Mouse (Mus musculus): ENCODE results near the gene March2.
"Not testable (repeated sequence)": the region's sequence is repeated elsewhere in the genome, so short reads cannot be mapped to it uniquely, and the experiment has no call there.

The March2 gene

DNA sequence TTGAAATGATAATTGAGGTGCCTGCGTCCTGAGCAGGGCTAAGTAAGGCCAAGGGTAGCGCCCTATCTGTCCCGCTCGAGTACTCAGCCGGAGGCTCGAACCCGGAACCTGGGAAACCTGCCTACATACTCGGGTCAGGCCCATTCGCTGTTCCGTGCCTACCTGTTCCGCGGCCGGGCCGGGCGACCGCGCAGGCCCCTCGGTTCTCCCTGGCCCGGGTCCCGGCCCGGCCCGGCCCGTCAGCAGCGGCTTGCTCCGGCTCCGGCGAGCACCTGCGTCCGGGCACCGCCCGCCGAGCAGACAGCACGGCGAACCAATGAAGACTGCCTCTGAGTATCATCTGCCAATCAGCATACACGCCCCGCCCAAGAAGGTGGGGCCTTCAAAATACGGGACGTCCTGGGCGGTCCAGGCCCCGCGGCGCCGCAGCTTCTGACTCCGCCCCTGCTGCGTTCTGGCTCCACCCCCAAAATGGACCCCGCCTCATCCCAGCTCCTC is at the start of gene March2:
March2 (minus strand) TSS at position 287 of the 498 bp plus-strand sequence.
- DNase-seq (ENCODE audit: low spot score in 2 of 2) = peak; percentile 98 to 99

DNA sequence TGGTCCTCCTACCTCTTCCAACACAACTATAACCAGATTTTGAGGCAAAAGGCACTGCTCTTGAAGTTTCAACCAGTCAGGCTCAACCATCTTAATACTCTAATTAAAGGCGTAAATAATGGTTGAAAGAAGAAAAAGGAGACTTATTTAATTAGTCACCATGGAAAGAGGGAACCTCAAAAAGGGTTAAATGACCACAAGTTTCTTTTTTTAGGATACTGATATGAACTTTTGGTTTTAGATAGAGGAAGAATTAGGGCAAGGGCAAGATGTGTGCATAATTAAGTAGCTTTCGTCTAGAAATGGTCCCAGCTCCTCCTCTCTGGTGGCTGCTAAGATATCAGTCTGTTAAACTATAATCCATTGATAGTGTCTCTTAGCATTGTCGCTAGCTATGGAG is 47.9 kb upstream of the March2 start:
- no peak for DNase-seq (ENCODE audit: low spot score in 2 of 2)

DNA sequence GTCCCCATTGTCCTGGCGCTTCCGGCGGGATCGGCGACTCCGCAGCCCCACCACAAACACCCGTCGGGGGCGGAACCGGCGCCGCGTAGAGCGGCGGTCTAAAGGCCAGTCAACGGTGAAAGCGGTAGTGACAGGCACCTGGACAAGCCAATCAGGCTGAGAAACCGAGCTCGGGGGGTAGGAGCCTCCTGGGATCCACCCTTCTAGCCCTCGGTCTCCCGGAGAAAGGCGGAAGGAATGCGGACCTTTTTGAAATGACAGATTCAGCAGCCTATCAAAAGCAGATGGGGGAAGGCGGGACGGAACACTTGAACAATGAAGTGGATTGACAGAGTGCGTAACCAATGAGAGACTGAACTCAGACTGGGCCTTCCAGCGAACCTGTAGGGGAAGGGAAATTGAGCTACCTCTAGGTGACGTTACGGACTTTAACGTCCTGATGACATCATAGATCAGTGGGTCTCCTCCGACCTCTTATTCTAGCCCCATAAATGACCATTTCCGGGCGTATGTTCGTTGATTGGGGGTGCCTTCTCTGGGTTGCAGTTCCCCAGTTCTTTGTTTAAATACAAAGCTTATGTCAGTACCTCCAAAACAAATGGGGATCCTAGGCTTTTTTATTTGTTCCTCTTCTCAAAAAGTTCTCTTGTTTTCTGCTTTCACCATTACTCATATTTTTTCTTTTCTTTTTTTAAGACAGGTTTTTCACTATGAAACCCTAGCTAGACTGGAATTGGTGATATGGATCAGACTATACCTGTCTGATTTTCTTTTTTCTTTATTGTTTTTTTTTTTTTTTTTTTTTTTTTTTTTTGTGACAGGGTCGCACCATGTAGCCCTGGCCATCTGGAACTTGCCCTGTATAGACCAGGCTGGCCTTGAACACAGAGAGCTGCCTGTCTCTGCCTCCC is 42.0 kb upstream of the March2 start, which contains the start of gene Rab11b:
Rab11b (minus strand) TSS at position 276 of the 911 bp plus-strand sequence.
- DNase-seq (ENCODE audit: low spot score in 2 of 2) = peak; percentile 100

DNA sequence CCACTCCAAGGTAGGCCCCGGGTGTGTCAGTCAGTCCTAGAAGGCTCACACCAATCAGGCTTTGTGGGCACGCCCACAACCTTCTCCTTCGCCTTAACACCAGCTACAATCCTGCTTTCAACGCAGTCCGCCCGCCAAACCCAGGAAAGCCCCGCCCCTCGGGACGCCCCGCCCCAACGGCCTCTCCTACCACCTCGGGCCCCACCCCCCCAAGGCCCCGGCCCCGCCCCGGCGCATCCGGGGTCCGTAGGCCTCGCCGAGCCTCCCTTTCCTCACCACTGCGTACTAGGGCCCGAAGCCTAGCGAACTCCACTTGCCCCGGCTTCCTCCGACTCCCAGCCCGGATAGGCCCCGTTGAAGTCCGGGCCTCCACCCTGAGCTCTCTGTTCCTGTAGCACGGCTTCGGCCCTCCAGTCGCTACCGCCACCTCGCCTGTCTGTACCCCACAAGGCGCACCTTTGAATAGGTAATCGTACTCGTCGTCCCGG is 41.3 kb upstream of the March2 start:
- DNase-seq (ENCODE audit: low spot score in 2 of 2) = peak; percentile 92 to 97

DNA sequence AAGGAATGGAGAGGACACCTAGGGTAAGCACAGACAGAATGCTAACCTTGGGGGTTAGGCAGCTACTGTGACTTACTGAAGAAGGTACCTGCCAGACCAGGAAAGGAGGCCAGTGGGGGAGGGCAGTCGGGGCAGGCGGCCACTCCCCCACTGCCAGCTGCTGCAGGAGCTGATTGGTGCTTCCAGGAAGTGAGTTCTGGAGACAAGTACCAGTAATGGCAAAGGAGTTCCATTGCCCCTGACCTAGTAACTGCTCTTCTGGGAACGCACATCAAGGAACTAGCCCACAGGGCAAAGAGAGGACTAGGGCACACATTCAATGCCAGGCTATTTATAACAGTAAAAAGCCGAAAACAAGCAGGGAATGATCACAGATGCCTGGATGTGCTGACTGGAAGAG is 38.8 kb upstream of the March2 start:
- DNase-seq (ENCODE audit: low spot score in 2 of 2) = no peak

DNA sequence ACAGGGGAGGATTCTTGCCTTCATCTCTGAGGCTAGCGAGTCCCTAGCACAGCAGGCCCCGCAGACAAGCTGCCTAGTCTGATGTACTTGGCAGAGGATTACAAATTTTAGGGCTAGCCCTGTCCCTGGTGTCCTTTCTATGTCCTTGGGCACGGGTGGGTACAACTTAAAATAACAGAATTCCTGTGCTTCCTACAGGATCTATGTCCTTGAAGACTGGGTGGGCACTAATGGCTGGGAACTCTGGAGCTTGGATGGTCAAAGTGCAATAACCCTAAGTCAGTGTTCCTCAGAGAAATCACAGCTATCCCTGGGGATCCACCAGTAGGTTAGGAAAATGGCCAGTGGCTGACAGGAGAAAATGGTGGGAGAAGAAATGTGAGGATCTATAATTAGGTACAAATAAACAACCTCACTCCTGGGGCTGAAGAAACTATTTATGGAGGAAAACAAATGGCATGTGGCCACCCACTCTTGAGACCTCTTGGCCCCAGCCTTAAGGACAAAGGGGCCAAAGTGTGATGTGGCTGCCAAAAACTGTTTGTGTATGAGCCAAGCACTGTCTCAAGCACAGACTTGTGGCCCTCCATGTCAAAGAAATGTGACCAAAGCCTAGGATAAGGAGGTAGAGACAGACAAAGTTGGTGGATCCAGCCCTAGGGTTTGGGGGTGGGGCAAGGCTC is 37.8 kb upstream of the March2 start:
- no peak for DNase-seq (ENCODE audit: low spot score in 2 of 2)

DNA sequence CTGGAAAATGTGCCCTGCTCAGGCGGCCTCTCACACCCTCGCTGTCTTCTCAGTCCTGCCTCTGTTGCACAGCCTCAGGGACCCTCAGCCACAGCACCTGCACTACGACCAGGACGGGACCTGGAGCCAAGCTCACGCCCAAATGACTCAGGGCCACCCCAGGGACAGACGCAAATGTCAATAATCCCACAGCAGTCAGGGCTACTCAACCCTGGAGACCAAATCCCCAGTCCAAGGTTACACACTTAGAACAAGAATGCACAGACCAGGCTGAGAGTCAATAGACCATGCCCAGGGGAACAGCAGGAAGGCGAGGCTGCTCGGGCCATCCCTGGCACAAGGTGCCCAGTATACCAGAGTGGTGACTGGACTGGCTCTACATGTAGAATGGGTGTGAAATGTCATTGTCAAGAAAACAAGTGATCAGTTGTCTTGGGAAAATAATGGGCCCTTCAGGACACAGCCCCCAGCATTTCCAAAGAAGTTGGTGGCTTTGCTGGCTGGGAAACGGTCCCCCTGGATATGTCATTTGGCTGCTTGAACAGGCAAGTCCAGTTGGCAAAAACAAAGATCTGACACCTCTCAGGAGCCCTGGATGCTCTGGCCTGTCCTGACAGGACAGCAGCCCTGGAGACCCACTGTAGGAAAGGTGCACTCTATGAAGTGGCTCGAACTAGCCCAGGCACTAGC is 37.1 kb upstream of the March2 start:
- no peak for DNase-seq (ENCODE audit: low spot score in 2 of 2)

DNA sequence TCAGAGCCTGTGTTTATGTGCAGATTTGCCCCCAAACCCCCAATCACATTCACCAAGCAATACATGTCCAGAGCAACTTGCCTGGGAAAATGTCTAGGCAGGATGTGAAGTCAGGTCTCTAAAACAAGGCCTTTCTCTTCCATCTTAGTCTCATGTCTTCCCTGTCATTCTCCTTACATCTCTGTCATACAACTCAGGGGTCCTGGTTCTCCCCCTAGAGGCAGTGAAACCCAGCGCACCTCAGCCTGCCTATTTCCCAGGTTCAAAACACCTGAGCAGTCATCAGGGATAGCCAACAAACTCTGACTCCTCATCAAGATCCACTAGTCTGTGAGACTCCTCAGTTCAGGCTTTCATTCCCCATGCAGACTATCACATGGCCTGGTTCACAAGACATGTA is 36.2 kb upstream of the March2 start:
- no peak for DNase-seq (ENCODE audit: low spot score in 2 of 2)

DNA sequence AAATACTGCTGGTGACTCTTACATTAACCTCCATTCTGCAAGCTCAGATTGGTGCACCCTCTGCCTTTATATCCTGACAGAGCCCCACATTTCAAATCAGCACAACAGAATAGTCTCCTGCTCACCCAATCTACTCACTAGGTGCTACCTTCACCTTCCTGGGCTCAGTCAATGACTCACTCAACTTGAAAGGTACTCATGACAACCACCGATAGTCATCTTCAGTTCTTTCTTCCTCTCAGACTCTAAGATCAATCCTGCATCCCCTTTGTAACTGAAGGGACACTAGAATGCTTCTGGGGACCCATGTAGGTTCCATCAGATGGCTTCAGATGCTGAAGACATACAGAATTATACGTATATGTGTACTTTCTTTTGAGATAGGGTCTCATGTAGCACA is 33.8 kb upstream of the March2 start:
- no peak for DNase-seq (ENCODE audit: low spot score in 2 of 2)

DNA sequence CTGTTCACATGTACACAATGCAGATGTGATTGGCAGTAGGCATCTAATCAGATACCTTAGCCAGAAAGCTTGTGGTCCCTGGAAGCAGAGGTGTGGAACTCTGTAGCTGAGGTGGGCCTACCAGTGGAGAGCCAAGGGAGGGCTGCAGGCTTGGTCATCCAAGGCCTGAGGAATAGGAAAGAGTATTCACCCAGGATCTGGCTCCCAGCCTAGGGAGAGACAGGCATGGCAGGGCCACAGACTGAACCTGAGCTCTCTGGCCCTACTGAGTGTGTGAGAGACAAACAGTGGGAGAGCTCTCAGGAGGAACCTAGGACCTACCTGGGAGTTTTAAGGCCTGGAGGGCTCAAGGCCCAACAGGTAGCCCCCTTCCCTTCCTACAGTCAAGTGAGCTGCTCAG is 32.7 kb upstream of the March2 start:
- DNase-seq (ENCODE audit: low spot score in 2 of 2) = peak in 1 of 2 experiments; percentile 30

DNA sequence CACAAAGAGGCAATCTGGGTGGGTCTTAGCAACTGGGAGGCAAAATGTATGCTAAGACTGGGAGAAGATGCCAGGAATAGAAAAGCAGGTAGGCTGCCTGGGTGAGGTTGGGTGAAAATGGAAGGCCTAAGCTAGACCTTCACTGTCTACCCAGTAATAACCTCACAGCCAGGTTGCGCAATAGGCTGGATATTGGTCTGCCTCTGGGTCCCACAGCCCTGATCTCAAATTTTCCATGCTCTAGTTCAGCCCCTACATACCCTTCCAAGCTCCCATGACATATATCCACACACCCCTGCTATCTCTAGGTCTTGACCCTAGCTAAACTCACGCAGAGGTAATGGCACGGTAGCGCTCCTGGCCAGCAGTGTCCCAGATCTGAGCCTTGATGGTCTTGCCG is 31.0 kb upstream of the March2 start:
- DNase-seq (ENCODE audit: low spot score in 2 of 2) = no peak

DNA sequence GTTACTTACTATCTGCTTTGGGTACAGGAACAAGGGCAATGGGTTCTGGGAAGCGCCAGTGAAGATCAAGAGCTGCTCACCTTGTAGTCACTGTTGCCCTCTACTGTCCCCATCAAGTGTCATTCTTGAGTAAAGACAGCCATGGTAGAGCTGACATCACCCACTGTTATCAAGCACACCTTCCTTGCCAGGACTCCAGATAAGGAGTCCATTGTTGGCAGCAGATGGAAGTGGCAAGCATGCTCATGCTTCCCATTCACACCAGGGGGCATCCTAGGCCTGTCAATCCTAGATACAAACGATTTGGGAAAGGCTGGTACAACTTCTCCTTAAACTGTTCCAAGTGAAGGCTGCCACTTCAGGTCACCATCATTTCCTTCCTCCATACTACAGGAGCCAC is 27.5 kb upstream of the March2 start:
- no peak for DNase-seq (ENCODE audit: low spot score in 2 of 2)

DNA sequence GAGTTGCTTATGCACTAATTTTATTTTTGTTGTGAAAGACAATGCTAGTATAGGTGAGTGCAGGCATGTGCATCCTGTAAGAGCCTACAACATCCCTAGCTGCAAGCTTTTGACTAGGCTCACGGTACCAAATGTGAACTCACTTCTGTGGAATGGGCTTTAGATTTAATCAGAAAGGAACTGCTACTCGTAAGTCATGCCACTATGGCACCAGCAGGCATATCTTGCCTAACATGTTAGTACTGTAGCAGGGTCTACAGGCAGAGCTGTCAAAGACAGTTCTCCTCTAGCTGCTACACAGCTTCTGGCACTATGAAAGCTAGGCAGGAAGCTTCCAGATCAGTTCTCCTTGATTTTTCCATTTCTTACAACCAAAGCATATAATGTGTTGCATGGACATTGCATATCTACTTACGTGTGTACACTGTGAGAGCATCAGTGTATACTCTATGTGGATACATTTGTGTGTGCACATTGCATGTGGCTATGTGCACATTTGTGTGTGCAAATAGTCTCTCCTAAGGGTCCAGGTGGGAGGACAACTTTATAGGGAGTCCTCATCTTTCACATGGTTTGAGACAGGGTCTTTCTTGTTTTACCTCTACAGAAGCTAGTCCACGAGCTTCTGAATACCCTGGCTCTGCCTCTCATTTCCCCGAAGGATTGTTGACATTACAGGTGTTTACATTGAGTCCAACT is 26.4 kb upstream of the March2 start:
- DNase-seq (ENCODE audit: low spot score in 2 of 2) = no peak

DNA sequence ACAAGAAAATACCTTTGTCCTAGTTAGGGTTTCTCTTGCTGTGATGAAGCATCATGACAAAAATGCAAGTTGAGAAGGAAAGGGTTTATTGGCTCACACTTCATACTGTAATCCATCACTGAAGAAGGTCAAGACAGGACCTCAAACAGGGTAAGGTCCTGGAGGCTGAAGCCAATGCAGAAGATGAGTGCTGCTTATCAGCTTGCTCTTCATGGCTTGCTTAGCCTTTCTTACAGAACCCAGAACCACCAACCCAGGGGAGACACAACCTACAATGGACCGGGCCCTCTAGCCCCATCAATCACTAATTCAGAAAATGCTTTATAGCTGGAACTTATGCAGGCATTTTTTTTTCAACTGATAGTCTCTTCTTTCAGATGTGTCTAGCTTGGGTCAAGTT is 23.9 kb upstream of the March2 start:
- DNase-seq (ENCODE audit: low spot score in 2 of 2) = no peak

DNA sequence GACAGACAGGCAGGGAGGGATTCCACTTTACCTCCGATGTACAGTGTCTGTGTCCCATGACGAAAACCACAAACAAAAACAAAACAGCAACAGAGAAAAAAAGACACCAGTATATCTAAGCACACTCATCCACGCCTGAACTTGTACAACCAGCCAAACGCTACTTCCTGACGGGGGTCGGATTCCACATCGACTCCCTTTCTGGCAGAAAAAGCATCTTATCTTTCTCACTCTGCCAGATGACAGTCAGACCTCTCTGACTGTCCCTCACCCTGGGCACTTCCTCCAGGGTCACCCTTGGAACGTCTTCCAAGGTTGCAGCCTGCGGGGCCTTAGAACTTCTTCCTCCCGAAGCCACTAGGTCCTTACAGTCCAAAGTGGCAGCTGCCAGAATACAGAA is 15.1 kb upstream of the March2 start:
- DNase-seq (ENCODE audit: low spot score in 2 of 2) = not testable (repeated sequence)

DNA sequence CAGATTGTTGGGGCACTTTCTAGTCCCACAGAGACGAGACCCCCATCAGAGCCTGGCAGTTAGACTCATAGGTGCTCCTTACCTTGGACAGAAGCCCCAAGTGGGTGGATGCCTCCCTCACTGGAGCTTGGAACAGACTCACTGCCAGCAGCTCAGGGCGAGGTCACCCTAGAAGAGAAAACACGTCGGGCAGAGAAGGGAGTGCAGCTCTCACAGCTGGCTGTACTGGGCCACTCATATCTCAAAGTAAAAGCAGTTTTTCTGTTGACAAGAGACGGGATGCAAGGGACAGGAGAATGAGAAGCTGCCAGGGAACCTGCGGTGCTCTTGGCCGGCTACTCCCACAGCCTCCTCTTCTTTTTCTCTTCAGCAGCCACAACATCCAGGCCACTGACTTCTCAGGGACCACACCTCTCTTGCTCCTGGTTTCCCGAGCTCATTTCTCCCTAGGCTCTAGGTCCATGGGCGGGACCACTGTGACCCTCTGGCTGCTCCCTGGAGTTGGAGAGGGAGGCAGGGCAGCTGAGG is 14.2 kb upstream of the March2 start:
- DNase-seq (ENCODE audit: low spot score in 2 of 2) = not testable (repeated sequence)

DNA sequence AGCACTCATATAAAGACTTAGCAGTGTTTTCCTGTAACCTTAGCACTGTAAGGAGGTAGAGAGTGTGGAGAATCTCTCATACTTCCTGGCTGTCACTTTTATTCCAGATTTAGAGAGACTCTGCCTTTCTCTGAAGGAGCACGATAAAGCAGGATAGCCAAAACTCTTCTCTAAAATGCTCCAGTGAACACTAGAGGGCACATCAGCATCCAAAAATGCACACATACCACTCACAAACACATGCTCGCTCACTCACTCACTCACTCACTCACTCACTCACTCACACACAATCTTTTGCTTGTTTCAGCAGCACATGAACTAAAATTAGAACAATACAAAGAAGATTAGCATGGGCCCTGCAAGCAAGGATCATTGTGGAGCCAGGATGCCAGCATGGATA is 10.7 kb upstream of the March2 start:
- DNase-seq (ENCODE audit: low spot score in 2 of 2) = no peak

DNA sequence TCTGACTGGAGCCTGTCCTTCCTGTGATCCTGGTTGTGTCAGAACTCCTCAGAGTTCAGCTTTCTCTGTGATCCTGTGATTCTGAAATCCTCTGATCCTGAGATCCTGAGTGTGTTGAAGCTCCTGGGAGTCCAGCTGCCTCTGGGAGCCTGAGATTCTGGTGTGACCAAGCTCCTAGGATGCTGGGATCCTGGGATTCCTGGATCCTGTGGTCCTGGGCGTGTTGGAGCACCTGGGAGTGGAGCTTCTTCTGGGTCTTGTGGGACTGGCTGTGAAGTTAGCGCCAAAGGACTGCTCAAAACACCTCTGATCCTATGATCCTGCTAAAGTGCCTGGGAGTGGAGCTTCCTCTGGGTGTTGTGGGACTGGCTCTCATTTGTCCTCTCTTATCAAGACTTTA is 9.9 kb upstream of the March2 start:
- DNase-seq (ENCODE audit: low spot score in 2 of 2) = no peak

DNA sequence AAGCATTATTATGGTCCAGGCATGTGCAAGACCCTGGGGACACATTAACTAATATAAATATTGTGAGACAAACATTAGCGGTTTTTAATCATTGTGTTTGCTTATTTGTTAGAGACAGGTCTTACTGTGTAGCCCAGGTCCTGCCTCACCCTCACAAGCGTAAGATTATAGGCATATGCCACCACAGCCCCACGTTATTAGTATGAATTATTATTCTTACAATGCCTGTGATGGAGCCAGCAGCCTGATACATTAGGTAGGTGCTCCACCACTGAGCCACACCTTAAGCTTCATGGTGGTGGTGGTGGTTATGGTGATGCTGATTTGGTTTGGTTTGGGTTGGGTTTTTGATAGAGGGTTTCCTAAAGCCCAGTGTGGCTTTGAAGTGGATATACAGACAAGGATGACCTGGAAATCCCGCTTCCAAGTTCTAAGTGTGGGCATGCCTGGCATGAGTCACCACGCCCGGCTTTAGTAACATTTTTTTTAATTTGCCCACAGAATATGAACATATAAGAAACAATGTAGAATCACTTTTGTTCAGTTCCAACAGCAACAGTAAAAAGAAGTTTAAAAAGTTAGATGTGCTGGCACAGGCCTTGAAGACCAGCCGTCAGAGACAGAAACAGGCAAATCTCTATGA is 1.4 kb upstream of the March2 start:
- DNase-seq (ENCODE audit: low spot score in 2 of 2) = no peak

DNA sequence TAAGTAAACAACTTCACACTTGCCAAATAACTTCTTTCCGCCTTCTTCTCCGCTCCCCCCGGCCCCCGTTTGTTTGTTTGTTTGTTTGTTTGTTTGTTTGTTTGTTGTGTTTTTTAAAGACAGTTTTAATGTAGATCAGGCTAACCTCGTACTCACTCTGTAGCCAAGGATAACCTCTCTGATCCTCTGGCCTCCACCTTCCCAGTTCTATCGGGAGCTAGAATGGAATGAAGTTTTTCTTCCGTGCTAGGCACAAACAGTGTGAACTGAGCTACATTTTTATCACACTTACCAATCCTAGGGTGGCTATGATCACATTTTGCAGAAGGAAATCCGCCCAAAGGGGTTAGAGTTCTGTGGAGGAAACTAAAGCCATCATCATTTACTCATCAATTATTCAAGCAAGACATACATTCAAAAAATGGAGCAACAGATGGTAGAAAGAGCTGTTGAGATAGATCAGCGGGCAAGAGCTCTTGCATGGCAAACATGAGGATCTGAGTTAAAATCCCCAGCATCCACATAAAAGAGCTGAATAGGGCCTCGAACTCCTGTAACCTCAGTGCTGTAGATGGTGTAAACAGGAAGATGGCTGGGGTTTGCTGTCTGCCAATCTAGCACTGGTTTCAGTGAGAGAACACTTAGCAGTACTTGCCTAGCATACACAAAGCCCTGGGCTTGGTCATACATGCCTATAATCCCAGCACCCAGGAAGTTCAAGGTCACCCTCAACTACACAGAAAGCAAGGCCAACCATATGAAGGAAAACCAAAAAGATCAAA is 665 bp upstream of the March2 start:
- DNase-seq (ENCODE audit: low spot score in 2 of 2) = no peak

All from urinary bladder, postnatal 4 days (tissue).